Mouse (Mus musculus): ENCODE results near the gene Arhgap1.

The Arhgap1 gene

DNA sequence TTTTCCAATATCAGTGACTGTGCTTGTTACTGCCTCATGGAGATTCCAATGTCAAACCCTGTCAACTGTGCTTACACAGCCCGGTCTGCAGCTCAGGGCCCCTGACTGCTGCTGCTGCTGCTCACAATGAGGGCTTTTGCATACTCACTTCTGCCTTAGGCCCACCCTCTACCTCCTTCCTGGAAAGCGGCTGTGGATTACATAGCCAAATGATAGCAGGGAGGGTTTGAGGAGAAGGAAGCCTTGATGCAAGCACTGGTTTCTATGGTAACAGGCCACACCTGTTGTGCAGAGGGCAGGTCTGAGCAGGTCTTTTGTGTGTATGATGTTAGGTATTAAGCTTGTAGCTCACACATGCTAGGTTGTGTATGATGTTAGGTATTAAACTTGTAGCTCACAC lies 18.1 kb downstream of the Arhgap1 start:
- TF ChIP-seq GATA4 (IDR thresholded peaks at IDR 0.05; ENCODE audit: insufficient replicate concordance, low read length): no peak

DNA sequence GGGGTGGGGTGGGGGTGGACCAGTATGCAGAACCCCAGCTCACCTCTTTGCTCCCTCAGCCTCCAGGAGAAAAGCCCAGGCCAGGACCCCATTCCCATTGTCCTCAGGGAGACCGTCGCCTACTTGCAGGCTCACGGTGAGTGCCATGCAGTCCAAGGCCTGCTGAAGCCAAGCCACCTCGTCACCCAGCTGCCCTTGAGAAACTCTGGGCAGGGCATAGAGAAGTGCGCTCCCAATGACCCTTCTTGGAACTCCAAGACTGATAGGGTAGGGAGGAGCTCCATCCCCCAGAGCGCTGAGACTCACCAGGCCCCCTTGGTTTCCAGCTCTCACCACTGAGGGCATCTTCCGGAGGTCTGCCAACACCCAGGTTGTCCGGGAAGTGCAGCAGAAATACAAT lies 19.7 kb downstream of the Arhgap1 start:
- no peak for TF ChIP-seq GATA4 (IDR thresholded peaks at IDR 0.05; ENCODE audit: insufficient replicate concordance, low read length)

DNA sequence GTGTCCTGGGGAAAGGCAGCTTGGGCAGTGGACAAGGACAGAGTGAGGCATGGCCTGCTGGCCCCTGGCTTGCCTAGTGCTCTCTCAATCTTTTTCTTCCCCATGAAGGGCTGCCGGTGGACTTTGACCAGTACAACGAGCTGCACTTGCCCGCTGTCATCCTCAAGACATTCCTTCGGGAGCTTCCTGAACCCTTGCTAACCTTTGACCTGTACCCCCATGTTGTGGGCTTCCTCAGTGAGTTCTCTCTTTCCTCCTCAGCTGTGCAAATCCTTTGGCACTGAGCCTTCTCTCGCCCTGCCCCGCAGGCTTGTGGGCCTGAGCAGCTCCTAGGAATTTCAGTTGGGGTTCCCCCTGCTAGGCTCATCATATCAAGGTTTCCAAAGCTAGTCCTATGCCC lies 20.4 kb downstream of the Arhgap1 start:
- no peak for TF ChIP-seq GATA4 (IDR thresholded peaks at IDR 0.05; ENCODE audit: insufficient replicate concordance, low read length)

DNA sequence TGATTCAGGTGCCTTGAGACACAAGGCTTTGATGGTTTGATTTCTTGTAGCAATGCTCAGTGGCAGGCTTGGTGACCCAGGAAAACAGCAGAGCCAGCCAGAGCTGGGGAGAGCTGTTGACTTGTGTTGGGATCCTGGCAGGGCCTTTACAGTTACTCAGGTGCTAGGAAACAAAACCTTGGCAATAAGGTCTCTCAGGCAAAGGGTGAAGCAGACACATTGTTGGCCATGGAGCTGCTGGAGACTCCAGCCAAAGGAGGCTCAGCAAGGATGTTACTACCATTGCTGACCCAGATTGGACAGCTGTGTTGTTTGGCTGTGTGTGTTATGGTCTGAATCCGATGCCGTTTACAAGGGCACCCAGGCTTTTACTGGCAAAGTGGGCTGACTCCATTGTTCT lies 23.9 kb downstream of the Arhgap1 start:
- TF ChIP-seq GATA4 (IDR thresholded peaks at IDR 0.05; ENCODE audit: insufficient replicate concordance, low read length): no peak

DNA sequence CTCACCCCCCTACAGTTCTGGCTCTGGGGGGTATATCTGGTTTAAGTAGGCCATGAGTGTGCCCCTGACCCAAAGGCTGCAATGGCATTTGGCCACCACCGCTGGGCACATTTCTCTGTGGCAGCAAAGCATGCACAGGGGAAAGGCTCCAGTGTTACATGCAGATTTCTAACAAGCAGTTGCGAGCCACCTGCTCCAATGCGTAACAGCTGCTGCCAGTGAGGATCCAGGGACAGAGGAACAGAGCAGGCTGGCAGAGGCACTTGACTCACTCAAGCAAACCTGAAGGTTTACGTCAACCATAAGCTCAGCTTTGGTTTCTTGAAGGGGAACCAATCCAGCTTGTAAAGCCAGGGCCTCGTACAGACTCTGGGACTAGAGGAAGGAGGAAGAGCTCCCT lies 25.2 kb downstream of the Arhgap1 start:
- no peak for TF ChIP-seq GATA4 (IDR thresholded peaks at IDR 0.05; ENCODE audit: insufficient replicate concordance, low read length)

DNA sequence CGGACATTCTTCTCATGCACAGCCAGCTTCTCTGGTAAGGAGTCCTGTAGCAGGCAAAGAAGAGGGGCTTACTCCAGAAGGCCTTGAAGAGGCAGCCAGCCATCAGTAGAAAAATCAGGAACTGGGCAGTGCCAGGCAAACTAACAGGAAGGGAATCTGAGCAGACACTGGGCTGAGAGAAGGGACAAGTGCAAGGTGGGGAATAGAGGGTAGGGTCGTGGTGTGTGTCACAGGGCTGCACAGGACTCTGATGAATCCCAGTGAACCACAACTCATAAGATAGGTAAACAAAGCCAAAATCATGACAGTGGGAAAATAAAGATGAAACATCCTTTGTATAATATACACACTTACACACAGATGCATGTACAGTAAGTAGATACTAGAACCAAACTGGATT lies 26.8 kb downstream of the Arhgap1 start:
- no peak for TF ChIP-seq GATA4 (IDR thresholded peaks at IDR 0.05; ENCODE audit: insufficient replicate concordance, low read length)

DNA sequence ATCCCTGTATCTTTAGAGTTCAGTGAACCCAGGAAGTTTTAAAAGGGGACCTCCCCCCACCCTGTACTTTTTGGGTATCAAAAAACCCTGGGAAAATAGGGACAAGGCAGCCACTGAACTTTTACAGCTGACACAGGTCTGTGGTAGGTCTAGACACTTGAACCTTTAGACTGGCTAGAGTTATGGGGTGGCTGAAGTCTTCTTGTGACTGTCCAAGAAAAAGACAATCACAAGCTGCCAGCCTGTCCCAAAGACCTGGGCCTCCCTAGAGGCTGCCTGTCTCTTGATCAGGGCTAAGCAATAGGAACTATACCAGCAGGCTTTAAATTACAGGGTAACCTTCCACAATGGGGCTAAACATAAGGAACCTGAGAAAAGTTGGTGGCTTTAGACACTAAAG lies 27.3 kb downstream of the Arhgap1 start:
- TF ChIP-seq GATA4 (IDR thresholded peaks at IDR 0.05; ENCODE audit: insufficient replicate concordance, low read length): no peak

DNA sequence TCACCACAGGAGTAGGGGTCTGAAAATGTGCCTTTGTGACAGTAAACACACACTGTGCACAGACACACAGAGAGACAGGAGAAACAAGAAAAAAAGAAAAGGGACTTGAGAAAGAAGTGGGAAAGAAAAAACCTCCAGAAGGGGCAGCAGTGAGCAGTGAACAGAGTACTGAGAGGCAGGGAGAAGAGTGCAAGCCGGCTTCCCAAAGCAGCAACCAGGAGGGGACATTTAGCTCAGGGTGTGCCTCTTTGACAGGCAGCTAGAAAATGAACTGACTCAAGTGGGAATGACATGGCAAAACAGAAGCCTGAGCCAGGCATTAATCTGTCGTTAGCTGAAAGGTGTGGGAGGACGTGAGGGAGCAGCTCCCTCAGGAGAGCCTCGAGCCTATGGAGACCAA lies 33.2 kb downstream of the Arhgap1 start:
- no peak for TF ChIP-seq GATA4 (IDR thresholded peaks at IDR 0.05; ENCODE audit: insufficient replicate concordance, low read length)

DNA sequence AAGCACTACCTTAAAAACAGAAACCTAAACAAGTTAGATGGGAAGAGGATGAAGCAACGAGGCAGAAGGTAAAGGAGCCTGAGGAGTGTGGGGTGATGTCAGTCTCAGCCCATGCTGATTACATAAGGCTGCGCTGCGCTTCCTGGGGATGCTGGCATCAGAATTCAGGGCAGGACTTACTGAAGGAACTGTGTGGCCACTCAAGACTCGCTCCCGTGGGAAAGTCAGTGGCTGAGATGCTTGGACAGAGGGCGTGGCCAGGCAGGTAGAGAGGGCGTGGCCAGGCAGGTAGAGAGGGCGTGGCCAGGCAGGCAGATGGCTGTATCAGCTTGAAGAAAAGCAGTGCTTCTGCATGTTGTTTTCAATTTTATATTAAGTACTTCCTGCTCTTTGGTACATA lies 34.3 kb downstream of the Arhgap1 start:
- TF ChIP-seq GATA4 (IDR thresholded peaks at IDR 0.05; ENCODE audit: insufficient replicate concordance, low read length): no peak

DNA sequence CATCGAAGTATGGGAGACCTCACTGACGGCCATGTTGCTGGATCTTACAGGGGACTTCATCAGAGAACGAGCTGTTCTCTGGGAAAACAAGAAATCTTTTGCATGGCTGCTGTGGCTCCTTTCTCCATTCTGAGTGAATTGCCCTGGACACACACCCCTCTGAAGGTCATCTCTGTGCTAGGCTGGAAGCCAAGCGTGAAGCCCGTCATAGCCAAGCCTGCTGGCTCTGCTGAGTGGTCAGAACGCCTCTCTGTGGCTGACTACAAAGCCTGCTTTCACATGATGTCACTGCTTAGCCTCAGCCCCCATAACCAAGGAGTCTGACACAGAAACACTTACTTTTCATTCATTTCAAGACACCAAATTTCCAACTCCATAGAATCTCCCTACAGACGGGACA lies 39.8 kb downstream of the Arhgap1 start:
- no peak for TF ChIP-seq GATA4 (IDR thresholded peaks at IDR 0.05; ENCODE audit: insufficient replicate concordance, low read length)

DNA sequence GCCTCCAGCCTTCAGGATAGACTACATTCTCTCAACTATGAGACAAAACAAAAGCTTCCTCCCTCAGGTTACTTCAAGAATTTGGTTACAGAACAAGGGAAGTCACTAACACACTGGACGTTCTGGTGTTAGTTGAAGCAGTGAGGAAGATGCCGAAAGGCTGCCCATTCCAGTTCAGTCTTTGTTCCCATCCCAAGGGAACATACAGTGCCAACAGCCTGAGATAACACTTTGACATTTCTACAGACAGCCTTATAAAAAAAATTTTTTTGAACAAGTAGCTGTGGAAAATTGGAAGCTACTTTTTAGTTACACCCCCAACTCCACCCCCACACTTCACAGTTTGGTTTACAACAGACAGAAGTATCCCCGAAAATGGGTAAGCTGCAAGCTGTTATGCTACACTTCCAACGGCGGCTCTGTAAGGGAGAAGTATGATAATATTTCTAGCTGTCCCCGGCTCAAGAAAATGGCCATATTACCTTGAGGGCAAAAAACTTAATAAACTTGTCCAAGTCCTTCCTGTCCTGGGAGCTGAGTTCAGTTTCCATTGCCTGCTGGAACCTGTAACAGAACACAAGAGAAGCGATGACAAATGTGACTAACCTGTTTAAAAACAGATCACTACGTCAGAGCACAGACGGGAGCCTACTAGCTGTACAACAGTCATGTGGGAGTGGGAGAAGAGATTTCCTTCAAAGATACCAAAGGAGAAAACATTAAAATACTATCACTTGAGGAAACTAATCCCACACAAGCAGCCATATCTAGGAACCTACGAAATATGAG lies 46.0 kb downstream of the Arhgap1 start:
- no peak for TF ChIP-seq GATA4 (IDR thresholded peaks at IDR 0.05; ENCODE audit: insufficient replicate concordance, low read length)

DNA sequence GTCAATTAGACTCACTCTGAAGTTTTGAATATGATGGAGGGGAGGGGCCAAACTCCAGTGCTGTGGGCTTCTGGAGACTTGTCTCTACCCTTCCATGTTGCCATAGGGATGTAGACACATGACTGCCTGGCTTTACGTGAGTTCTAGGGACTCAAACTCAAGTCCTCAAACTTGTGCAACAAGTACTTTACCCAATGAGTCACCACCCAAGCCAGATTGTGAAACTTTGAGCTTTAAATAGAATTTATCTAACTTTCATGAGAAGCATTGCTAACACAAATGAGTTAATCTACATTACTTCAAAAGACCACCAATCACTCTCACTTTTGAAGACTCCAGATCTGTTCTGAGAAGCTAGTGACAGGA lies 46.5 kb downstream of the Arhgap1 start:
- TF ChIP-seq GATA4 (IDR thresholded peaks at IDR 0.05; ENCODE audit: insufficient replicate concordance, low read length): no peak

DNA sequence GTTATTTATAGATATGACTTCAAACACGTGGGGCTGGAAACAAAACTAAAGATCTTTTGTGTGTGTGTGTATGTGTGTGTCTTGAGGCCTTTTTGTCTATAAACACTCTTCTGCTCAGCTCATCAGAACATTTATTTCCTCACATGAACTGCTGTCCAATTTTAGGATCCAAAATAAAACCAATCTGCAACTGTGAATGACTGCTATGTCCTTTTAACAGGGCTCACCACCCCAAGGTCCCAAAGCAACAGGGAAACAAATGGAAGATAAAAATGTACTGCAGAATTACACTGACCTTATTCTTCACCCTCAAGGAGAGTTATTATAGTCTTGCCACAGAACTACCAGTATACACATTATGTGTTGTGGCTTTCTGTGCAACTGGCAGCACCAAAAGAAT lies 49.6 kb downstream of the Arhgap1 start:
- TF ChIP-seq GATA4 (IDR thresholded peaks at IDR 0.05; ENCODE audit: insufficient replicate concordance, low read length): no peak

DNA sequence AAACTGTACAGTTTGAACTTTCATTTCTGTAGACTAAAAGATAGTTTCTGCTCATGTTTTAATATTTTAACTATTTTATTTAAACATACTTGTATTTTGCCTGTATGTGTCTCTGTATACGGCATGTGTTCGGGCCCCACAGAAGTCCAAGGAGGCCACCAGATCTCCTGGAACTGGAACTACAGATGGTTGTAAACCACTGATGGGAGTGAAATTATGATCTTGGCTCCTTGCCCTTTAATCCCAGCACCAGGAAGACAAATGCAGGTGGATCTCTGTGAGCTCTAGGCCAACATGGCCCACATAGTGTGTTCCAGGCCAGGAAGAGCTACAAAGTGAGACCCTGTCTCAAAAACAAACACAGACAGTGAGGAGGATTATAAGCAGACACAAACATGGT lies 51.7 kb downstream of the Arhgap1 start:
- TF ChIP-seq GATA4 (IDR thresholded peaks at IDR 0.05; ENCODE audit: insufficient replicate concordance, low read length): no peak

DNA sequence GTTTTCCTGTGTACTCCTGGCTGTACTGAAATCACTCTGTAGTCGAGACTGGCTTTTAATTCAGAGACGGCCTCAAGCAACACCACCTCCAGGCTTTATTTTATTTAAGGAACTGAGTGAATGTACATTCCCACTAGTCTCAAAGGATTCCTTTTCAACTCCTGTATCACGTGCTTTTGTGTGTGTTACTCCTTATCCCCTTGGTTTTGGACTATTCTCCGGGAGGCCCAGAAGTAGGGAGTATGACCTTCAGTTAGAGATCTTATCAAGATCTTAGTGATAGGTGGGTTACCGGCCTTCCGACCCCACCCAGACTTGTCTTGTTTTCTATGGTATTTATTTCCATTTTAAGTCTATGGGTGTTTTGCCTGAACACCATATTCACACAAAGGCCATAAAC lies 56.1 kb downstream of the Arhgap1 start:
- TF ChIP-seq GATA4 (IDR thresholded peaks at IDR 0.05; ENCODE audit: insufficient replicate concordance, low read length): no peak

DNA sequence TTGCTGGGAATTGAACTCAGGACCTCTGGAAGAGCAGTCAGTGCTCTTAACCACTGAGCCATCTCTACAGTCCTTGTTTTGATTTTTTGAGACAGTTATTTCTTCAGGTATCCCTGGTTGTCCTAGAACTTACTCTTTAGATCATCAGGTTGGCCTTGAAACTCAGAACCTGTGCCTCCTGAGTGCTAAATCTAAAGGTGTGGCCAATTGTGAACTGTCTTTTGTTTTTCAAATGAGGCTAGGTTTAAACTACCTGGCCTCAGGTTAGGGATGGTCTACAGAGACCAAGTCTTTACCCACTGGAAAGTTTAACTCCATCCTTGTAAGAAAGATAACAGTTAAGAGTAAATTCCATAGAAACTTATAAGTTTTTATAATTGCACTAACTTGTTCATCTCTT lies 56.8 kb downstream of the Arhgap1 start:
- TF ChIP-seq GATA4 (IDR thresholded peaks at IDR 0.05; ENCODE audit: insufficient replicate concordance, low read length): no peak

DNA sequence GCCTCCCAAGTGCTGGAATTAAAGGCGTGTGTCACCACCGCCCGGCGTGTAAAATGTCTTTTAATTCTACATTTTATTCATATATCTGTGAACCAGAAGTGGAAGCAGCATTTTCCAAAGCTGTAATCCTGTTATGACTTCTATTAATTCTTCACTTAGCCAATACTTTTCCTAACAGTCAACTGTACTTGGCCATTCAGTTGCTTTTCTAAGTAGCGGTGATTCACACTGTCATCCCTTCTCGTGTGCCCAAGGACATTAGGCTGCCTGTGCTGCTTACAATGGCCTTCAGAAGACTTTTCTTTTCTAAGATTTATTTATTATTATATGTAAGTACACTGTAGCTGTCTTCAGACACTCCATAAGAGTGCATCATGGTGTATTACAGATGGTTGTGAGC lies 58.7 kb downstream of the Arhgap1 start:
- no peak for TF ChIP-seq GATA4 (IDR thresholded peaks at IDR 0.05; ENCODE audit: insufficient replicate concordance, low read length)

All from liver, adult (tissue).